Mouse (Mus musculus) stomach, postnatal 0 days (tissue): Measurements from ENCODE around the gene Reps1.

Experiments used
- CTCF ChIP-seq: IDR thresholded peaks from 2 replicates; pipeline ENCODE4 v1.5.1; 2016; ENCODE audit warnings: antibody characterized with exemption, low read depth, mild to moderate bottlenecking, moderate library complexity
- EP300 ChIP-seq: optimal IDR thresholded peaks from 2 replicates; pipeline ENCODE3; 2016; ENCODE audit warnings: antibody characterized with exemption

DNA sequence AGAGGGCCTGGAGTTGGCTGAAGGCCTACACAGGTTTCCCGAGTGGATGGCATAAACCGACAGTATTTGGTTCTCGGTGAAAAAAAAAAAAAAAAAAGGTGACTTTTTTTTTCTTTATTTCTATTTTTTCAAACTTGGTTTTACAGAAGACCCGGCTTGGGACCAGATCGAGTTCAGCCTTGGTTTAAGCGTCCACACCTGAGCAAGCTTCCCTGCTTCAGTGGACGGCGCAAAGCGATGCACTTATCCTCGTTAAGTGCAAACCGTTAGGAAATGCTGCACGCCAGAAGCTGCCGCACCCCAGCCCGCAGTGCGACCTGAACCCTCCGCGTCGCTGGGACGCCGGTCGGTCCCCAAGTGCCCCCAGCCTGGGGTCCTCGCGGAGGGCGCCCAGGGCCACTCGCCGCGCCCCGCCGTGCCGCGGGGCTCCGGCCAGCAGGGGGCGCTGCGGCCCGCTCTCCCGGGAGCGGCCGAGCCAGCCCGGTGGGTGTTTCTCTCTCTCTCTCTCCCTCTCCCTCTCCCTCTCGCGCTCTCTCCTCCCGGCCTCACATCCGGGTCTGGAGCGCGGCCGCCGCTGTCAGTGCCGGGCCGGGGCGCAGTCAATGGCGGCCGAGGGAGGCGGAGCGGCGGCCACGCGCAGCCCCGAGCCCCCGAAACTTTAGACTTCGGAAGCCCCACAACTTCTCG is 509 bp upstream of the Reps1 start:
- TF ChIP-seq CTCF (peak; percentile 69), EP300 (no peak)
